Mouse (Mus musculus) hindbrain, embryonic 13.5 days (tissue): Measurements from ENCODE around the gene Fam110a. TPM values are rescaled to one million over a fixed set of nuclear protein-coding genes. Genes with fewer than 3 reads are reported as not detected.

Source experiments
- microRNA counts: library from miRNA; unstranded; fragments of <30 nt; microRNA quantifications from one replicate; lab custom pipeline; 2016
- microRNA-seq: library from miRNA; unstranded; fragments of <30 nt; microRNA quantifications from one replicate; pipeline ENCODE4, GENCODE M21; 2016
- polyA plus RNA-seq: library from polyadenylated mRNA; unstranded; fragments of >200 nt; fragmentation: Nextera tagmentation; extraction: Ambion mirVana; gene quantifications from 2 replicates; pipeline ENCODE4 v1.2.1, GENCODE M21; 2015

The Fam110a gene
- polyA plus RNA-seq, 1 experiment from 2014 or later, result 71.4 TPM

MicroRNAs encoded within 50 kb of the gene (microRNA counts, 519-probe panel; counts per million panel counts)
- 51.3 counts per million for microRNA mmu-miR-1953 (lab: Ali Mortazavi, UCI)

Small RNAs within 50 kb of the gene (microRNA-seq; reads per million reads assigned to microRNA genes)
- not detected for gene Mir1953

Other genes with a start within 250 kb of the Fam110a start
- 57.7 and 60.8 TPM in 2 replicates for gene Psmf1, start 236.0 kb downstream of the Fam110a start, polyA plus RNA-seq
- 0.39 and 0.47 TPM in 2 replicates for gene Rspo4, start 137.3 kb downstream of the Fam110a start, polyA plus RNA-seq
- gene Angpt4, start 69.0 kb downstream of the Fam110a start, polyA plus RNA-seq, result 0.35 and 0.64 TPM in 2 replicates
- gene Slc52a3, start 16.3 kb upstream of the Fam110a start, polyA plus RNA-seq, result 0.55 and 1.2 TPM in 2 replicates
- gene Scrt2, start 101.3 kb upstream of the Fam110a start, polyA plus RNA-seq, result 24.0 and 27.8 TPM in 2 replicates
- gene Srxn1, start 125.3 kb upstream of the Fam110a start, polyA plus RNA-seq, result 16.1 and 16.8 TPM in 2 replicates
- 2.8 and 3.2 TPM in 2 replicates for gene Tcf15, start 163.3 kb upstream of the Fam110a start, polyA plus RNA-seq
- gene Csnk2a1, start 246.6 kb upstream of the Fam110a start, polyA plus RNA-seq, result 122 and 127 TPM in 2 replicates